Mouse (Mus musculus) intestine, postnatal 0 days (tissue): ENCODE results near the gene Tshr. TPM values are rescaled to one million over a fixed set of nuclear protein-coding genes. Genes with fewer than 3 reads are reported as not detected.

Experiments
- ATAC-seq: fragments of 200-750 bp; cut with Nextera tagmentation; 2 replicates; pipeline ENCODE4 v1.8.0; 2017; ENCODE audit warnings: mild to moderate bottlenecking, moderate TSS enrichment, moderate library complexity
- H3K27ac ChIP-seq: fragments of 300-500 bp; sonication (generic); 2 replicates; pipeline ENCODE4 v1.5.1; 2014; ENCODE audit warnings: mild to moderate bottlenecking, low read depth, low read length, moderate library complexity
- H3K27me3 ChIP-seq: fragments of 300-500 bp; sonication (generic); replicated peaks from 2 replicates; pipeline ENCODE4 v1.6.1; 2014; ENCODE audit warnings: low read length, mixed read lengths; ENCODE audit not compliant: control insufficient read depth, insufficient read depth
- H3K36me3 ChIP-seq: fragments of 300-500 bp; sonication (generic); 2 replicates; pipeline ENCODE4 v1.6.1; 2014; ENCODE audit warnings: mild to moderate bottlenecking, moderate library complexity; ENCODE audit not compliant: control insufficient read depth, insufficient read depth
- H3K4me1 ChIP-seq: fragments of 300-500 bp; sonication (generic); replicated peaks from 2 replicates; pipeline ENCODE4 v1.6.1; 2014; ENCODE audit warnings: antibody characterized with exemption, low read length, mixed read lengths; ENCODE audit not compliant: control insufficient read depth, insufficient read depth
- H3K4me2 ChIP-seq: fragments of 300-500 bp; sonication (generic); replicated peaks from 2 replicates; pipeline ENCODE4 v1.6.1; 2014; ENCODE audit warnings: low read depth, mild to moderate bottlenecking, moderate library complexity
- H3K4me3 ChIP-seq: fragments of 300-500 bp; sonication (generic); 2 replicates; pipeline ENCODE4 v1.5.1; 2014; ENCODE audit warnings: low read depth, low read length
- H3K9ac ChIP-seq: fragments of 300-500 bp; sonication (generic); 2 replicates; pipeline ENCODE4 v1.6.1; 2014; ENCODE audit warnings: mild to moderate bottlenecking, low read depth, low read length
- H3K9me3 ChIP-seq: fragments of 300-500 bp; sonication (generic); 2 replicates; pipeline ENCODE4 v1.6.1; 2016; ENCODE audit warnings: mixed run types; ENCODE audit not compliant: control insufficient read depth
- CTCF ChIP-seq: sonication (generic); IDR thresholded peaks from 2 replicates; pipeline ENCODE4 v1.5.1; 2016; ENCODE audit warnings: low read depth, mild to moderate bottlenecking, control low read depth, antibody characterized with exemption, moderate library complexity
- WGBS: fragments of 180-500 bp; shearing (Covaris S2); extraction: QIAGEN DNeasy Blood & Tissue Kit; methylation state at CpG from one replicate; pipeline ENCODE4 v1.1.7; 2014; 5-methylcytosine and 5-hydroxymethylcytosine counted together
- polyA plus RNA-seq: library from polyadenylated mRNA; unstranded; fragments of >200 nt; fragmentation: Nextera tagmentation; extraction: Ambion mirVana; gene quantifications from 2 replicates; pipeline ENCODE4 v1.2.1, GENCODE M21; 2015

The Tshr gene
- polyA plus RNA-seq, 1 experiment from 2014 or later = 0.04 TPM

DNA sequence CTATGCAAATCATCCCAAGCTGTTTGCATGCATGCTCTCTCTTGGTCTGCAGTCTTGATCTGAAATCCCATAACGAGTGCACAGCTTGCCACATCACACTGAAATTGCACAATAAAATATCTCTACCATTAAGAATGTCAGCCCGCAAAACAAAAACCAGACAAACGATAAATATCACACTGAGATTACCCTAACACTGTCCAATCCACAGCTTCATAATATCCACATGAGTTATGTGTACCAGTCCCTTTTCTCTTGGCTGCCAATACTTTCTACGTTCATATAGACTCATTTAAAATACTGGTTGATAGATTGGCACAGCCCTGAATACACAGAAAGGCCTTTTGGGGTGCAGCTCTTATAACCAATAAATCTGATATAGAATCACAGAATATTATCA lies 102.0 kb downstream of the Tshr start:
- Histone ChIP-seq H3K27ac (no peak overlapping the region), H3K9ac (no peak overlapping the region), H3K4me1 (no peaks in the 10 kb centered on the region), H3K36me3 (no peaks in the 10 kb centered on the region), H3K9me3 (no peaks in the 10 kb centered on the region), H3K4me2 (no peak overlapping the region), H3K27me3 (no peaks in the 10 kb centered on the region), H3K4me3 (no peak overlapping the region)
- WGBS = 86% methylated on average over 4 of the region's 4 CpGs
- TF ChIP-seq CTCF = no peak
- ATAC-seq = no peak

- H3K4me3 ChIP-seq = no peak overlapping the region
- no peak for ATAC-seq
- no peak for TF ChIP-seq CTCF
- no peak overlapping the region for H3K4me2 ChIP-seq
- no peaks in the 10 kb centered on the region for H3K4me1 ChIP-seq
- no peaks in the 10 kb centered on the region for H3K27me3 ChIP-seq
- WGBS = 46% methylated on average over 3 of the region's 3 CpGs
- H3K9ac ChIP-seq = no peak overlapping the region
- H3K27ac ChIP-seq = no peak overlapping the region
- no peaks in the 10 kb centered on the region for H3K36me3 ChIP-seq
- no peaks in the 10 kb centered on the region for H3K9me3 ChIP-seq
Observed at GRCm38 (mm10) chr12:91488406-91488805, 104.0 kb downstream of the Tshr start.

DNA sequence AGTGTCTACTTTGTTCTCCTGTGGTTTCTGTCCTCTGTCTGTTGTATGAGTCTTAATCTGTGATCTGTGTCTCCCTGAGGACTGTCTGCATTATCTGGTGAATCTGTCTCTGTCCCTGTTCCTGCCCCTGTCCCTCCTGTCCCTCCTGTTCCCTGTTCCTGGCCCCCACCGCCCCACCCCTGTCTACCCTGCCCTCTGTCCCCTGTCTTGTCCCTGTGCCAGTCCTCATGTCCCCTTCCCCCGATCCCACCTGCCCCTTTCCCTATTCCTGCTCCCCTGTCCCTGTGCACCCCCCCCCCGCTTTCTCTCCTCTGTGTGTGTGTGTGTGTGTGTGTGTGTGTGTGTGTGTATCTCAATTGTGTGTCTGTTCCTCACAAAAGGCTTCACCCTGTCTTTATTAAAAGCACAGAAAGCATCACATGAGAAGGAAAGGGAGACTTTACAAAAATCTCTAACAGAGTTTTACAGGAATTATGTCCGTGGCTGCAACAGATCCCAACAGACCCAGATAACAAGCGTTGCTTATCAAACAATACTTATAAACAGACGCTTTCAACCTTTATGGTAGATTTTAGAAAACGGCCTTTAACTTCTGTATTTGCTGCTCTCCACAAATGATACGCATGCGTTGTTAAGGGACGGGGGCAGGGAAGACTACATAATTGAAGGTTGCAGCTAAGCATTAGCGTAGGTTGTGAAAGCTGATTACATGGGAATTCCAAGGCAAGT lies 111.3 kb downstream of the Tshr start:
- H3K4me1 ChIP-seq = no peaks in the 10 kb centered on the region
- no peak overlapping the region for H3K27ac ChIP-seq
- WGBS = 42% methylated on average over 11 of the region's 11 CpGs
- no peaks in the 10 kb centered on the region for H3K27me3 ChIP-seq
- H3K9ac ChIP-seq = no peak overlapping the region
- H3K4me3 ChIP-seq = no peak overlapping the region
- H3K36me3 ChIP-seq = no peaks in the 10 kb centered on the region
- H3K4me2 ChIP-seq = peak overlapping the region; percentile 37
- TF ChIP-seq CTCF = no peak
- no peaks in the 10 kb centered on the region for H3K9me3 ChIP-seq
- no peak for ATAC-seq

- Histone ChIP-seq H3K36me3 (no peaks in the 10 kb centered on the region), H3K4me1 (no peaks in the 10 kb centered on the region), H3K27me3 (no peaks in the 10 kb centered on the region), H3K4me3 (no peak overlapping the region), H3K4me2 (peak overlapping the region; percentile 37), H3K9me3 (no peaks in the 10 kb centered on the region), H3K27ac (no peak overlapping the region), H3K9ac (no peak overlapping the region)
- 46% methylated on average over 3 of the region's 3 CpGs for WGBS
- no peak for ATAC-seq
- TF ChIP-seq CTCF = no peak
Observed at GRCm38 (mm10) chr12:91496226-91496558, 111.8 kb downstream of the Tshr start.

- Histone ChIP-seq H3K9ac (no peak overlapping the region), H3K27ac (no peak overlapping the region), H3K27me3 (no peaks in the 10 kb centered on the region), H3K4me3 (no peak overlapping the region), H3K9me3 (no peaks in the 10 kb centered on the region), H3K4me1 (no peaks in the 10 kb centered on the region), H3K36me3 (no peaks in the 10 kb centered on the region), H3K4me2 (no peak overlapping the region)
- TF ChIP-seq CTCF = no peak
- WGBS = 63% methylated on average over 2 of the region's 2 CpGs
- ATAC-seq = peak; percentile 86
Observed at GRCm38 (mm10) chr12:91500475-91500874, 116.1 kb downstream of the Tshr start.

DNA sequence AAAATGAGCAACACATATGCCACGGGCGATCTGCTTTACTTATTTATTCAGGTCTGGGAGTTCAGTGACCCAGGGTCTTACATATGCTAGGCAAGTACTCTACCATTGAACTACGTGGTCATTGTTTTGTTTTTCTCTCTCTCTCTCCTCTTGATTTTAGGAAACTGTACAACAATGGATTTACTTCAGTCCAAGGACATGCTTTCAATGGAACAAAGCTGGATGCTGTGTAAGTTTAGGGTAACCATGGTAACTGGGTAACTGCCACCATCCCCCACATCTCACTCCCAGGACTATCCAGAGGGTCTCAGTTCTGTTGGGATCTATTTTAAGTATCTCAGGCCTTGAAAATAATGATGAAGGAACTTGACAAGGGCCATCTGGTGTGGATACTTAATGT lies 127.4 kb downstream of the Tshr start:
- WGBS = 77% methylated on average over 3 of the region's 3 CpGs
- no peak overlapping the region for H3K9ac ChIP-seq
- no peak overlapping the region for H3K27ac ChIP-seq
- H3K4me1 ChIP-seq = no peaks in the 10 kb centered on the region
- H3K36me3 ChIP-seq = no peaks in the 10 kb centered on the region
- H3K4me3 ChIP-seq = no peak overlapping the region
- no peak overlapping the region for H3K4me2 ChIP-seq
- no peak for TF ChIP-seq CTCF
- ATAC-seq = no peak
- no peaks in the 10 kb centered on the region for H3K27me3 ChIP-seq
- no peaks in the 10 kb centered on the region for H3K9me3 ChIP-seq

GRCm38 (mm10) chr12:91513980-91514379 lies 129.6 kb downstream of the Tshr start:
- H3K27ac ChIP-seq = no peak overlapping the region
- no peak for ATAC-seq
- H3K4me2 ChIP-seq = no peak overlapping the region
- H3K4me1 ChIP-seq = no peaks in the 10 kb centered on the region
- no peaks in the 10 kb centered on the region for H3K27me3 ChIP-seq
- no peak overlapping the region for H3K9ac ChIP-seq
- no peak for TF ChIP-seq CTCF
- no peaks in the 10 kb centered on the region for H3K9me3 ChIP-seq
- WGBS = 83% methylated on average over 6 of the region's 6 CpGs
- no peak overlapping the region for H3K4me3 ChIP-seq
- H3K36me3 ChIP-seq = no peaks in the 10 kb centered on the region
